Mouse (Mus musculus): Measurements from ENCODE around the gene Wdfy1.

The Wdfy1 gene

GRCm38 (mm10) chr1:79760656-79761055, 15.3 kb downstream of the Wdfy1 start:
- no peak for DNase-seq (ENCODE audit: low read depth)

DNA sequence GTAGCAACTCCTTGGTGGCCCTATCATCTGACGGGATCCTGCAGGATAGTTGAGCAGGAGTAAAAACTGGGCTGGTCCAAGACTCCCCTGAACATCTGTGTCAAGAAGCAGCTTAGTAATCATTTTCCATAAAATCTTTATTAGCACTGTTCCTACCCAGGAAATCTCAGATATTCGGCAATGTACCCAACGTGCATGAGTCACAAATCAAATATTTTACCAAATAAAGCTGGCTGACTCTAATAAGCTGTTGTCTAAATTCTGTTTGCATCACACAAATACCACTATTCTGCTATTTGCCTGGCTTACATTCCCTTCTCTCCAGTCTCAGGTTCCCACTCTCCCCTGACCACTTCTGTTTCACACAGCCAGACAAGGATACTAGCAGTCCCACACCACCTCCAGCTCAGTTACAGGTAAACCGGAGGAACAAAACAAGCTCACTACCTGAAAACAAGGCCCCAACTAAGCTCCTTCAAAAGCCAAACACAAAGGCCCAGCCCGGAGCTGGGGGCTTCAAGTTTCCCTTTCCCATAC, 16.4 kb downstream of the Wdfy1 start:
- DNase-seq (ENCODE audit: low read depth), result no peak

DNA sequence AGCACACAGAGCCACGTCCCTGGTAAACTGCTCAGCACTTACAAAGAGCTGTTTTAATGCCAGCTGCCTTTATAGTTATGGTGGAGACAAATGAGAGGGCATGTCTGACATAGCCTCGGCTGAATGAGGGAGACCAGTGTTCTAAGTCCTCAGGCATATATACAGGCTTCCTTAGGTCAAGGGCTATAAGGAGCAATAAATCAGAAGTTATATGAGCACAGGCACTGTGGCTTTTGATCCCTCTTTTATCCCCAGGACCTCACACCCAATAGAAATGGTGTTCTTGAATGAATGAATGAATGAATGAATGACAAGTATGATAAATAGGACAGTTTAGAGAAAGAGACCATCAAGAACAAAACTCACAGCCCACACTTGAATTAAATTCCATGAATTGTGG, 16.9 kb downstream of the Wdfy1 start:
- DNase-seq (ENCODE audit: low read depth), result no peak

GRCm38 (mm10) chr1:79757597-79757996, 18.3 kb downstream of the Wdfy1 start:
- DNase-seq (ENCODE audit: low read depth), result no peak

- DNase-seq (ENCODE audit: low read depth), result no peak
Observed at GRCm38 (mm10) chr1:79757161-79757560, 18.8 kb downstream of the Wdfy1 start.

DNA sequence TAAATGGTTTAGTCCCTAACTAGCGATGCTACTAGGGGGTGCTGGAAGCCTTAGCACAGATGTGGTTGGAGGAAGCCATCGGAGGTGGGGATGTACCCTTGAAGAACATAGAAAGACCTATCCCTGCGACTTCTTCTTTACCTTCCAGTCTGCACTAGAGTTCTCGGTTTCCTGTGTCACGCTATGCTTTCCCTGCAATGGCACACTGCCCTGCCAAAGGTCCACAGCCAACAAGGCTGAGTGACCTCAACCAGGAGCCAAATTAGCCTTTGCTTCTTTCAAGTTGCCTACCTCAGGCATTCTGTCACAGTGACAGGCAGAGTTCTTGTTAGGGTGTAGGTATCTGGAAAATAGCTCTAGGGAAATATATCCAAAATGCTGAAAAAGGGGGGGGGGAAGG, 19.5 kb downstream of the Wdfy1 start:
- DNase-seq (ENCODE audit: low read depth), result no peak

- DNase-seq (ENCODE audit: low read depth), result no peak
Observed at GRCm38 (mm10) chr1:79755376-79755775, 20.6 kb downstream of the Wdfy1 start.

DNA sequence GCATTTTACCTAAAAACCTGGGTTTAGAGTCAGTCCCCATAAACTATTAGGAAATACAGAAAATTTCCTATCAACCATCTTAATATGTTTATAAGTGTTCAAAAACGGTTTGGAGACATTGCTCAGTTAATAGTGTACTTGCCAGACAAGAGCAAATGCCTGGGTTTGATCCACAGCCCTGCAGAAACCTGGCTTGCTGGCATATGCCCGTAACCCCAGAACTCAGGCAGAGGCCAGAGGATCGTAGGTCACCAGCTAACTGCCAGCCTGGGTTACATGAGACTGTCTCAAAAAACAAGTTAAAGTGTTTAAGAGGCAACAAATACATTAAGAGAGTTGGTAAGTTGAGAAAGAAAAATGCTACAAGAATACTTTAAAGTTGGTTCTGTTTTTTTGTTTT, 21.0 kb downstream of the Wdfy1 start:
- DNase-seq (ENCODE audit: low read depth), result no peak

GRCm38 (mm10) chr1:79753456-79753855, 22.5 kb downstream of the Wdfy1 start:
- no peak for DNase-seq (ENCODE audit: low read depth)

DNA sequence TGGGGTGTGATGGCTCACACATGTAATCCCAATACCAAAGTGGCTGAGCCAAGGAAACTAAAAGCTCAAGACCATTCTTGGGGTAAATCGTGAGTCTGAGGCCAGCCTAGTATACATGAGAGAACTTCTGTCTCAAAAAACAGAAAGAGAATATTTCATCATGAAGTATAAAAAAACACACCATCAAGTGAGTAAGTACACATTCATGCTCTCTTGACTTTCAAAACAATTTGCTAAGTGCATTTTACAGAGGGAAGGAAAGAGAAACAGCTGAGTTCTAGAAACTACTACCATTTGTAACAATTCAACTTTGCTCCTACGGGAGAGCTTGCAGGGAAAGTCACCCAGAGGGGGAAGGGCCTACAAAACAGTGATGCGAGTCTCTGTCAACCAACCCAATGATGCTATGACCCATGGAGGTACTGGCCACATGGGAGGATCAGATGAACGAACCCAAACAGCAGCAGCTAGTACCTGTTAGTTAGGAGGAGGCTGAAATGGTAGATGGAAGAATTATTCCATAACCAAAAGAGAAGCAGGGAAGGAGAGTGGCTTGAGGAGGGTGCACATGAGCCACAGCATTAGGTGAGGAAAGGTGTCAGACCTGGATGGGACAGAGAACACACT, 23.1 kb downstream of the Wdfy1 start:
- no peak for DNase-seq (ENCODE audit: low read depth)

DNA sequence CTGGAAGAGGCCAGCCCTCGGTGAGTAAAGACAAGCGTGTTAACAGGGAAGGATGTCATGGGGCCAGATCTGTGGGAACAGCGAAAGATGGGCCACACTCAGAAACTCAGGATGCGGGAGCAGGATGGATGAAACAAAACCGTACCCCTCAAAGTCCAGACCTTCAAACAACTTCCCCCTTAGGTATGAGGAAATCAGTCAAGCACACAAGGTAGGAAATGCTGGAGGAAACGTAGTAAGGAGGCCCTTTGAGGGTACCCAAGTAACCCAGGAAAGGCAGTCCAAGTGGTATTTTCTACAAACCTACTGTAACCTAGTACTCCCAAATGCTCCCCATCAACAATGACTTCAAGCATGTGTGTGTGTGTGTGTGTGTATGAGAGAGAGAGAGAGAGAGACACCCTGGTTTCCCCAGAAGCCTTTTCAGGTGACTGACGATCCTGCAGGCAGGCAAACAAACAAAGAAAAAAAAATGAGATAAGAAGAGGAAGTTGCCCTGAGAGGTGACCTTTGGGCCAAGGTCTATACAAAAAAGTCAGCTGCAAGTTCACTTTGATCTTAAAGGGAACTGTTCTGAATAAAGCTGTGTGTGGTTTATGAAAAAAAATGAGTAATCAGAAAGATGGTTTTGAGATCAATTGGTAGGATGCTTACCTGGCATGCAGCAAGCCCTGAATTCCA, 23.8 kb downstream of the Wdfy1 start:
- DNase-seq (ENCODE audit: low read depth), result no peak

- DNase-seq (ENCODE audit: low read depth), result no peak
Observed at GRCm38 (mm10) chr1:79751186-79751585, 24.8 kb downstream of the Wdfy1 start.

DNA sequence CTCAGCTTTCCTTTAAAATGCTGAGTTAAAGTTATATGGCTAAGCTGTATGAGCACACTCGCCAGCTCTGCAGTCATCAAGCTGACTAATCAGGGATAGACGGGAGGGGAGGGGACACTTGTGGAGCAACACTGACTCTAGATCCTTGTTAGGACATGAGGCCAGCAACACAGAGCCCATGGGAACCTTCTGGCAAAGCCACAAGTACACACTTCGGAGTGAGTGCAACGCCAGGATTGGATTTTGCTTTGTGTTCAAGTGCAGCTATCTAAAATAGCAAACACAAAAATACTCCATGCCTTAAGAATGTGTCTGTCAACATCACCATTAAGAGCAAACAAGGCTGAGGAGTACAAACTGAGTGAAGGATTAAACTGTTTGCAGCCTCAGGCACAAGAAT, 29.9 kb downstream of the Wdfy1 start:
- no peak for DNase-seq (ENCODE audit: low read depth)

GRCm38 (mm10) chr1:79743385-79743784, 32.6 kb downstream of the Wdfy1 start:
- DNase-seq (ENCODE audit: low read depth), result no peak

DNA sequence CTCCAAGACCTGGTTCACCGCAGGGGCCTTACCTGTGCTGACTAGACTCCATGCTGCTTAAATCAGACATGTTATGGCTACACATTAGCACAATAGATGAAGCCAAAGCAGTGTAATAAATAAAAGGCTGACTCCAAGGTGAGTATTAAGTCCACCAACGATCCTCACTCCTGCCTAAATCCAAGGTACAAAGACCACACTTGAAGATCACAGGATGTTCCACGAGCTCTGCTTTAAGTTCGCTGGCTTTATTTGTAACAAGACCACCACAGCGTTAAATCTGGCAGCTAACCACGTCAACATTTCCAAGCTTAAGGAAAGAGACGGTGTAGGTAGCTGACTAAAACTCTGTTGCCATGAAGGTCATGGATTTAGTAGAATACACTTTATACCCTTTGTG, 33.0 kb downstream of the Wdfy1 start:
- no peak for DNase-seq (ENCODE audit: low read depth)

DNA sequence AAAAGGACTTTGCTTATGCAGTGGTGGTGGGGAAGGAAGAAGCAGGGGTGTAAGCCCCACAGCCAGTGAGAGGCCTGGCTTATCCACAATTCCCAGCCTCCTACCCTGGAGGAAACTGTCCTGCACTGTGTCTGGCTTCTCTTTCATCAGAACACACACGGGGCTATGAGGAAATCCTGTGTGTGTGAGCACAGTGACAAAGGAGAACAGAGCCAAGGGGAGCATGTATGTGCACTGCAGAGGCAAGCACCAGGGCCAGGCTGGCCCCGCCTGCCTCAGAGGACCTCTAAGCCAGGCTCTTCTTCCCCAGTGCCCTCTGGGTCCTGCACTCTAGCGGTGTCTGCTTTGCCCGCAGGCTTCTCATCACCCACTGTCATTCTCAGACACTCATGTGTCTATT, 34.9 kb downstream of the Wdfy1 start:
- DNase-seq (ENCODE audit: low read depth), result no peak

DNA sequence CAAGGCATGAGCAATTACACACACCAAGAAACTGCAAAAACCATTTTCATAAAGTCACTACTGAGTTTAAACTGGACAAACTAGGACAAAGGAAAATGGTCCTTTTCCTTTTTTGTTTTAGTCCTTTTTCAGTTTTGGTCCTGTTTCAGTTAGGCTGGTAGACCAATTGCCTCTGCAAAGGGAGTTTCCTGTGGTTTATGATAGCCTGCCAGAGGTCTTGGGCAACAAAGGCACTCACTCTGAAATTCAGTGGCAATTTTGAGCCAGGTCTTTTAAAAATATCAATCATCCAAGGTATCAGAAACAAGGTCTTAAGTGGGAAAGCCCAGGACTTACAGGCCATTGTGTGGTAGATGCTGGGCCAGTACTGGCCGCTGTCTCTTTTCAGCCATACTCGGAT, 36.2 kb downstream of the Wdfy1 start:
- DNase-seq (ENCODE audit: low read depth), result no peak

DNA sequence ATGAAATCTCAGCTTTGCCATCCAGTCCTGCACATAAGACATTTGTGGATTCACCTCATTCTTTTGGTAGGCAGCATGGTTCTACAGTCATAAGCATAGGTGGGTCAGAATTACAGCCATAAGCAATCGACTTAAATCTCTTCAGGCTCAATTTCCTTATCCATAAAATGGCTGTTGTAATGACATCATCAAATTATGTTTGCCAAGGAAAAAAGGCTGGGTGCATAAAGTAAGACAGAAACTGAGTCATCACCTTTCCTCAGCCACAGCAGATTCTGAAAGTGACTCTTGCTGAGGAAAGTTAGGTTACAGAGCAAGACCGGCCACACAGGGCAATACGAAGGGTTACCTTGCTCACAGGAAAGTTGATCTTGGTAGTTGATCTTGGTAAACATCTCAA, 39.5 kb downstream of the Wdfy1 start:
- no peak for DNase-seq (ENCODE audit: low read depth)

GRCm38 (mm10) chr1:79734794-79735193, 41.1 kb downstream of the Wdfy1 start:
- DNase-seq (ENCODE audit: low read depth), result no peak

GRCm38 (mm10) chr1:79714152-79714923, 61.6 kb downstream of the Wdfy1 start:
- DNase-seq (ENCODE audit: low read depth), result no peak

- DNase-seq (ENCODE audit: low read depth), result no peak
Observed at GRCm38 (mm10) chr1:79713081-79713480, 62.9 kb downstream of the Wdfy1 start.

DNA sequence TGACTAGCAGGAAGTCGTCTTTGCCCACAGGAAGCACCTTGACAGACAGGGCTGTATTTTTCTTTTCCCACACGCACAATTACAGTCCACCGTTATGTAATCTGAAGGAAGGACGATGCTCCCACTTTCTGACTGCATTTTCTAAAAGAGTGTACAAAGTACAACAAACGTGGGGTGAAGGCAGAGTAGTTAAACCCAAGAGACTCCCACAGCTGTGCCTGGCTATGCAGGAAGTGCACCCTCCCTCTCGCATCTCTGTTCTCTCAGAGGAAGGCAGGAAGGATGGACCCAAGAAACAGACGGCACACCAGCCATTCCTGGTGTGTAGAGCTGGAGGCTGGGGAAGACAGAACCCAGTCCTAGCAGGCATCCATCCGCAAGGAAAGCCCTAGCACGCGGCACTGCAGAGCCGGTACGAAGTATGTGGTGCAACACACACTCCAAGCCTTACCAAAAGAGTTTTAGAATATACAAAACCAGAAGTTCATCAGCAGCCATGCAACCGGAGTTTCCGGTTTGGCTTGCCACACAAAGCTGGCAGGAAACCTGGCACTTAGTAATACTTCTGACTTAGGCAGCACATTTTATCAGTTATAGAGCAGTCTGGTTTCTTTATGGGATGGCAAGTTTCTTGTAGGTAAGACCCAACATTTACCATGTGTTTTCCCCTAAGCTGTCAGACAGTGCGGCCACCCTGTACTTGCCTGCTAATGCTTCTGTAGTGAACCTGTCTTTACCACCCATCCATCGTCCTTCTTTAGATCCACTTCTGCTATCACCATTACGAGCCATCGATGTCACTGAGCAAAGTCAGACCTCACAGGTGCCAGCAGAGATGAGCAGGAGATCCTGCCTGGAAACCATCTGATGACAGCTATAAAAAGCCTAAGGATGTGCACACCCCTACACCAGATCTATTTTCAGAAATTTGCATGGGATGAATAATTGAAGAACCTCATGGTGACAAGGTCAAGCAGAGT, 64.5 kb downstream of the Wdfy1 start:
- no peak for DNase-seq (ENCODE audit: low read depth)

All from c-Kit-positive CD71-negative TER-119-negative erythroid progenitor cells, embryonic 14.5 days (primary cell).